Mouse (Mus musculus) gastrocnemius, adult 2 months (tissue): ENCODE measurements around the gene Trh. TPM values are rescaled to one million over a fixed set of nuclear protein-coding genes. Genes with fewer than 3 reads are reported as not detected.

Source experiments
- DNase-seq: peaks from one replicate; pipeline ENCODE4 v3.0.0; 2022
- H3K27ac ChIP-seq: fragments of 200-600 bp; 2 replicates; pipeline ENCODE4 v1.8.1; 2022; ENCODE audit warnings: mild to moderate bottlenecking
- H3K4me3 ChIP-seq: fragments of 200-600 bp; 2 replicates; pipeline ENCODE4 v1.8.1; 2022; ENCODE audit warnings: mild to moderate bottlenecking, moderate library complexity
- CTCF ChIP-seq: fragments of 200-600 bp; IDR thresholded peaks from 2 replicates; pipeline ENCODE4 v1.8.1; 2022; ENCODE audit warnings: antibody characterized with exemption, mild to moderate bottlenecking, moderate library complexity
- intact Hi-C: fragments of 180-260 bp; cut with DNase I; formaldehyde crosslinking; loops from one replicate; pipeline ENCODE4 v1.15.1; 2025
- total RNA-seq, 2 experiments: library from RNA; stranded (reverse); gene quantifications; 2 replicates each; pipeline ENCODE4 v1.2.3; 2021

The Trh gene
- total RNA-seq, 2 experiments from 2014 or later, result not detected

GRCm38 (mm10) chr6:92253253-92253870, 8.9 kb upstream of the Trh start:
- H3K27ac ChIP-seq, result no peak overlapping the region
- no peak for TF ChIP-seq CTCF
- intact Hi-C loops, result no loop called here
- no peak for DNase-seq
- H3K4me3 ChIP-seq, result no peak overlapping the region

- intact Hi-C loops, result no loop called here
- H3K4me3 ChIP-seq, result no peak overlapping the region
- no peak for DNase-seq
- no peak overlapping the region for H3K27ac ChIP-seq
- no peak for TF ChIP-seq CTCF
These were observed 2.9 kb upstream of the Trh start for GRCm38 (mm10) chr6:92247215-92247919.

GRCm38 (mm10) chr6:92246335-92246734, 1.9 kb upstream of the Trh start:
- intact Hi-C loops, result no loop called here
- TF ChIP-seq CTCF, result no peak
- no peak for DNase-seq

GRCm38 (mm10) chr6:92241178-92241906, 3.1 kb downstream of the Trh start:
- Histone ChIP-seq H3K27ac (no peak overlapping the region), H3K4me3 (no peak overlapping the region)
- DNase-seq, result peak; percentile 73
- no peak for TF ChIP-seq CTCF
- intact Hi-C loops, result no loop called here

More at GRCm38 (mm10) chr6:92246335-92246734, 1.9 kb upstream of the Trh start:
- Histone ChIP-seq H3K4me3 (no peak overlapping the region), H3K27ac (no peak overlapping the region)

- H3K27ac ChIP-seq, result no peak overlapping the region
- intact Hi-C loops, result no loop called here
- no peak overlapping the region for H3K4me3 ChIP-seq
- TF ChIP-seq CTCF, result no peak
- DNase-seq, result no peak
These were observed 9.4 kb downstream of the Trh start for GRCm38 (mm10) chr6:92235036-92235435.

- H3K27ac ChIP-seq, result no peak overlapping the region
- DNase-seq, result no peak
- no peak overlapping the region for H3K4me3 ChIP-seq
- TF ChIP-seq CTCF, result no peak
- intact Hi-C loops, result no loop called here
These were observed 12.7 kb downstream of the Trh start for GRCm38 (mm10) chr6:92231762-92232161.

- Histone ChIP-seq H3K27ac (no peak overlapping the region), H3K4me3 (no peak overlapping the region)
- no peak for DNase-seq
- intact Hi-C loops, result no loop called here
- no peak for TF ChIP-seq CTCF
These were observed 13.1 kb downstream of the Trh start for GRCm38 (mm10) chr6:92231356-92231755.

GRCm38 (mm10) chr6:92229586-92229985, 14.9 kb downstream of the Trh start:
- intact Hi-C loops, result no loop called here
- no peak for TF ChIP-seq CTCF
- Histone ChIP-seq H3K4me3 (no peak overlapping the region), H3K27ac (no peak overlapping the region)
- DNase-seq, result no peak

- intact Hi-C loops, result no loop called here
These were observed 15.3 kb downstream of the Trh start for GRCm38 (mm10) chr6:92229103-92229502.

GRCm38 (mm10) chr6:92224981-92225380, 19.5 kb downstream of the Trh start:
- no peak for DNase-seq
- no peak overlapping the region for H3K4me3 ChIP-seq
- intact Hi-C loops, result no loop called here
- TF ChIP-seq CTCF, result no peak
- H3K27ac ChIP-seq, result no peak overlapping the region

More at GRCm38 (mm10) chr6:92229103-92229502, 15.3 kb downstream of the Trh start:
- Histone ChIP-seq H3K27ac (no peak overlapping the region), H3K4me3 (no peak overlapping the region)
- no peak for TF ChIP-seq CTCF
- DNase-seq, result no peak

GRCm38 (mm10) chr6:92222021-92222420, 22.4 kb downstream of the Trh start:
- intact Hi-C loops, result no loop called here
- H3K4me3 ChIP-seq, result no peak overlapping the region

GRCm38 (mm10) chr6:92221604-92222003, 22.8 kb downstream of the Trh start:
- Histone ChIP-seq H3K27ac (no peak overlapping the region), H3K4me3 (no peak overlapping the region)
- intact Hi-C loops, result no loop called here
- no peak for TF ChIP-seq CTCF
- DNase-seq, result no peak

More at GRCm38 (mm10) chr6:92222021-92222420, 22.4 kb downstream of the Trh start:
- no peak for DNase-seq
- no peak overlapping the region for H3K27ac ChIP-seq
- TF ChIP-seq CTCF, result no peak

- Histone ChIP-seq H3K4me3 (no peak overlapping the region), H3K27ac (no peak overlapping the region)
- intact Hi-C loops, result loop anchor here (2.0 kb wide), 1 partner anchor 49 kb away; no protein-coding TSS in a partner anchor
- peak; percentile 54 for TF ChIP-seq CTCF
- DNase-seq, result no peak
These were observed 25.0 kb downstream of the Trh start for GRCm38 (mm10) chr6:92219445-92219844.
